Mouse (Mus musculus): ENCODE measurements around the gene Svs5. TPM values are rescaled to one million over a fixed set of nuclear protein-coding genes. Genes with fewer than 3 reads are reported as not detected.

Gene Svs5
- polyA plus RNA-seq (2012): not detected in 2 replicates

GRCm38 (mm10) chr2:164332440-164332839 is at the start of gene Svs5:
TSS of gene Svs5 (plus strand) at chr2:164332740.

DNA sequence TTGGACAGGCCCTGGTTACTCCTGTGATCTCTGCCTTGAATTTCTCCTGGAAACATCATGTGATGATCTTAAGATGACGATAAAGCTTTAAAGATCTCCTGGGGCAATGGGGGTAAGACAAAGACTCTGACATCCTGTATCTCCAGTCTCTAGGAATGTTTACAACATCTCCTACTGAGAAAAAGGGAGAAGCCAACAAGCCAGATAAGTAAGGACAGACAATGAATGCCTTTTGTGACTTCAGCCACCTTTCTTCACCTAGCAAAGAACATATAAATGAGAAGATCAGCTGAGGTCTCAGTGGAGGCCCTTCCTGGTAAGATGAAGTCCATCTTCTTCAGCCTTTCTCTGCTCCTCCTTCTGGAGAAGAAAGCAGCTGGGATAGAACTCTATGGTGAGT is 43.6 kb upstream of the Svs5 start, which contains the start of gene Svs3a:
Svs3a (plus strand) TSS at position 301 of the 400 bp plus-strand sequence.

GRCm38 (mm10) chr2:164316451-164316850 is 16.1 kb upstream of the Svs5 start, which contains the start of gene Svs6:
TSS of gene Svs6 (plus strand) at chr2:164316751.

Other genes starting within 250 kb of the Svs5 start
- gene Kcns1, start 161.6 kb upstream of the Svs5 start, polyA plus RNA-seq (2012): 0.45 and 0.82 TPM in 2 replicates
- gene Wfdc5, start 150.0 kb upstream of the Svs5 start, polyA plus RNA-seq (2012): not detected in 2 replicates
- not detected in 2 replicates for gene Wfdc12, start 142.1 kb upstream of the Svs5 start, polyA plus RNA-seq (2012)
- gene Wfdc15a, start 132.6 kb upstream of the Svs5 start, polyA plus RNA-seq (2012): not detected in 2 replicates
- gene Wfdc15b, start 111.1 kb upstream of the Svs5 start, polyA plus RNA-seq (2012): not detected in 2 replicates
- not detected in 2 replicates for gene Svs2, start 94.3 kb upstream of the Svs5 start, polyA plus RNA-seq (2012)
- not detected in 2 replicates for gene Svs3b, start 76.1 kb upstream of the Svs5 start, polyA plus RNA-seq (2012)
- gene Svs4, start 54.3 kb upstream of the Svs5 start, polyA plus RNA-seq (2012): not detected in 2 replicates
- not detected in 2 replicates for gene Svs3a, start 43.5 kb upstream of the Svs5 start, polyA plus RNA-seq (2012)
- not detected in 2 replicates for gene Svs6, start 16.0 kb upstream of the Svs5 start, polyA plus RNA-seq (2012)
- gene Slpi, start 56.4 kb downstream of the Svs5 start, polyA plus RNA-seq (2012): 23.0 and 53.6 TPM in 2 replicates
- gene Rbpjl, start 70.4 kb downstream of the Svs5 start, polyA plus RNA-seq (2012): not detected in 2 replicates
- 0.04 TPM in 1 of 2 replicates, not detected in the other for gene Matn4, start 72.4 kb downstream of the Svs5 start, polyA plus RNA-seq (2012)
- gene Sdc4, start 111.1 kb downstream of the Svs5 start, polyA plus RNA-seq (2012): 2.3 and 2.6 TPM in 2 replicates
- 121 and 142 TPM in 2 replicates for gene Sys1, start 124.2 kb downstream of the Svs5 start, polyA plus RNA-seq (2012)
- gene Gm20458, start 128.2 kb downstream of the Svs5 start, polyA plus RNA-seq (2012): 1.2 and 2.3 TPM in 2 replicates
- not detected in 2 replicates for gene Trp53tg5, start 141.0 kb downstream of the Svs5 start, polyA plus RNA-seq (2012)
- gene Dbndd2, start 153.4 kb downstream of the Svs5 start, polyA plus RNA-seq (2012): 0.61 and 1.8 TPM in 2 replicates
- gene Pigt, start 164.8 kb downstream of the Svs5 start, polyA plus RNA-seq (2012): 231 and 267 TPM in 2 replicates
- gene Wfdc2, start 229.7 kb downstream of the Svs5 start, polyA plus RNA-seq (2012): 0.11 TPM in 1 of 2 replicates, not detected in the other
- not detected in 2 replicates for gene Spint3, start 240.7 kb downstream of the Svs5 start, polyA plus RNA-seq (2012)

Data from megakaryocyte-erythroid progenitor cell, adult 5 weeks (primary cell).